Mouse (Mus musculus) urinary bladder, adult 2 months (tissue): ENCODE measurements around the gene Pcid2. TPM values are rescaled to one million over a fixed set of nuclear protein-coding genes. Genes with fewer than 3 reads are reported as not detected.
"Not testable (repeated sequence)": the region's sequence is repeated elsewhere in the genome, so short reads cannot be mapped to it uniquely, and the experiment has no call there.

ENCODE experiments used
- DNase-seq: peaks from one replicate; pipeline ENCODE4 v3.0.0; 2022; ENCODE audit warnings: low spot score
- polyA plus RNA-seq: library from polyadenylated mRNA; depleted of rRNA; stranded (reverse); fragments of >200 nt; gene quantifications from 2 replicates; pipeline ENCODE4 v1.2.3, GENCODE M21; 2012; rRNA removed

Pcid2 gene
- polyA plus RNA-seq, 1 experiment: 24.5 TPM

DNA sequence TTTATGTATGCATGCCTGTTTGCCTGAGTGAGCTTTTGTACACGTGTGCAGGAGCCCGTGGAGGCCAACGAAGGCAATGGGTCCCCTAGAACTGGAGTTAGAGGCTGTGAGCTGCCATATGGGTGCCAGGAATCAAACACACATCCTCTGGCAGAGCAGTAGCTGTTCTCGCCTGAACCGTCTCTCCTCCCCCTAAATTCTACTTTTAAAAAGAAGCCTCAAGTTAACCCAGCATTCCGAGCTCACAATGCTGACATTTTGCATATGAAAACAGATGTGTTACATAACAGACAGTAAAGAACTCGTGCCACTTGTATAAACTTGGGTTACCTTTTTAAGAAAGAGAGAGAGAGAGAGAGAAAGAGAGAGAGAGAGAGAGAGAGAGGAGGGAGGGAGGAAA is 27.7 kb downstream of the Pcid2 start:
- DNase-seq: no peak

GRCm38 (mm10) chr8:13075579-13075978 is 29.7 kb downstream of the Pcid2 start:
- not testable (repeated sequence) for DNase-seq

DNA sequence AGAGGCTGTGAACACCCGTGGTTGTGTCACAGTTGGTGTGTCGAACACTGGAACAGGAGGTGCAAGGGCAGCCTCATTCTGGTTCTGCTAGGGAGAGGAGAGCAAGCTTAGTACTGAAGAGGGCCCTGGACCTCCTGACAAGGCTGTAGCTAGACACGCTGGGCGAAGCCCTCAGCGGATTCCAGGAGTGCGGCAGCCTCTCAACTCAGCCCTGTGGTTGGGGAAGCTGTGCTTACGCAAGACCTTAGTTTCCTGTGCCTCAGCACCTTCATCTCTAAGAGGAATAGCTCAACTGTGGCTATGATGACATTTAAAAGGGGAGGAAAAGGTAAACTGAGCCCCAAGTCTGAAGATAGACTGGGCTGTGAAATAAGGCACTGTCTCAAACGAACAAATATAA is 30.2 kb downstream of the Pcid2 start:
- DNase-seq: no peak

GRCm38 (mm10) chr8:13073255-13073654 is 32.0 kb downstream of the Pcid2 start:
- no peak for DNase-seq

DNA sequence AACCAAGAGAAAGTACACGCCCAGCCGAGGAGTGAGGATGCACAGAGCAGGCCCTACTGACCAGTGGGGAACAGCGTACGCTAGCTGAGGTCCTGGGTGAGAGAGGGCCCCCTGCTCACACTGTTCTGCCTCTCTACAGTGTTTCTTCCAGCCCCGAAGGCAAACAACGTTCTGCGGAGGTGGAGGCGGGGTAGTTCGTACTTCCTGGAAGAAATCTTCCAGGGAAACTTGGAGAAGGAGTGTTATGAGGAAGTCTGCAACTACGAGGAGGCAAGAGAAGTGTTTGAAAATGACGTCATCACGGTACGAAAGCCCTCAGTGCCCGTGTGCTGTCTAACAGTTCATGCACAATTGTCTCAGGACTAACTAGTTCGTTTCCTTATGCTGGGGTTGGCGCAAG is 42.1 kb downstream of the Pcid2 start:
- DNase-seq: no peak

DNA sequence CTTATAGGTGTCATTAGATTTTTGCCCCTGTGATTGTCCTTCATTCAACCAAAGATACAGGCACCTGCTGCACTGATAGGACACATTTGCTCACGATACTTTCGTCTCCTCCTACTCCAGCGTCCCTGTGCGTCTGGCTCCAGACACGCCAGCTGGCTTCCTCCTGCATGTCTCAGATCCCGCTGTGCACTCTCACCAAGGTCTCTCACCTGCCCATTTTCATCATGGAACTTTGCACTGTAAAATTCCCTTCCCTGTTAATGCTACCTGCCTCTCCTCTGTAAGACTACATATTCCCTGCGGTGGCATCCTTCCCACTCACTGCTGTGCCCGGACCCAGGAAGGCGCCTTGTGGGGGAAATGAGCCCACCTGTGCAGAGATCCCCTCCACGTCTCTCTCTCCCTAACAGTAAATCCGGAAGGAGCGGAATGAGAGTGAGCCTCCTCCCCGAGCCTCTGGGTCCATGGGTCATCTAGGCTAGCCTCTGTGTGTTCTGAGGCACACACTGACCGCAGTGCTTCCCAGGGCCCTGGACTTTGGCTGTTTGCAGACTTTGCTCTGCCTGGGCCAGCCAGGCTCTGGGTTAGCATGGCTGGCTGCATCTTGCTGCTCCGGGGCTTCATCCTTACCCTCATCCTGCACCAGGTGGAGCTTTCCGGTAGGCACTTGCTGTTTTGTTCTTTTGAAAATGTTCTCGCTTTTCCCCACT is 44.7 kb downstream of the Pcid2 start, which contains the start of gene Proz:
Gene Proz, plus strand, starts transcription at position 474 of the 710 bp plus-strand sequence.
- DNase-seq: no peak

DNA sequence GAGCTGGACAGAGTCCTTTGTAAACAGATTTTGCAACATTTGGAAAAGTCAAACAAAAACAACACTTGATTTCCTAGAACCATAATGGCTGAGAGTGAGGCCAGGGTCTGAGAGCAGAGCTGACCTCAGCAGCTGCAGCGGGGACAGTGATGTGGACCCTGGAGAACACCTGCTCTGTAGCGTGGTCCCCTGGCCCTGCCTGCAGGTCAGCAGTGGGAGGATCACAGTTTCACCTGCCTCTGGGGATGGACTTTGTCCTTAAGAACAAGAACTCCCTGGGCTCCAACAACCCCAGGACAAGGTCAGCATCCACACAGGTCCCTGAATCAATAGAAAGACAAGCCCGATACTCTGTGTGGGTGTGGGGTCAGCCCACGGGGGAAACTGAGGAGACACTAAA is 47.9 kb downstream of the Pcid2 start:
- no peak for DNase-seq

GRCm38 (mm10) chr8:13050550-13050949 is 54.7 kb downstream of the Pcid2 start:
- DNase-seq: no peak

GRCm38 (mm10) chr8:13047652-13048051 is 57.6 kb downstream of the Pcid2 start:
- no peak for DNase-seq

DNA sequence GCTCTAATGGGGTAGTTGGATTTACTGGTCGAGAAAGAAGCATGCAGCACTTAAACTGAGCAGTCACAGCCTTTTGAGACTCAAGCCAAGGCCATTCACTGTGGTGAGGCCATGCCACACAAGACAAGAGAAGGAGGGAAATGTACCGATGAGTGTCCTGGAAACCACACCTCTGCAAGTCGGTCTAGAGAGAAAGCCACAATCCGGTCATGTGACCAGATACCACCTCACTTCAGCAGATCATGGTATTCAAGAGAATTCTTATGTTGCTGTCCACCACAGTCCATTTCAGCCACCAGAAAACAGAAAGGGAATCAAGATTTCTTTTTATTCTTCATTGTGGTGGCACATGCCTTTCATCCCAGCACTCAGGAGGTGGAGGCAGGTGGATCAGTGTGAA is 63.8 kb downstream of the Pcid2 start:
- no peak for DNase-seq

DNA sequence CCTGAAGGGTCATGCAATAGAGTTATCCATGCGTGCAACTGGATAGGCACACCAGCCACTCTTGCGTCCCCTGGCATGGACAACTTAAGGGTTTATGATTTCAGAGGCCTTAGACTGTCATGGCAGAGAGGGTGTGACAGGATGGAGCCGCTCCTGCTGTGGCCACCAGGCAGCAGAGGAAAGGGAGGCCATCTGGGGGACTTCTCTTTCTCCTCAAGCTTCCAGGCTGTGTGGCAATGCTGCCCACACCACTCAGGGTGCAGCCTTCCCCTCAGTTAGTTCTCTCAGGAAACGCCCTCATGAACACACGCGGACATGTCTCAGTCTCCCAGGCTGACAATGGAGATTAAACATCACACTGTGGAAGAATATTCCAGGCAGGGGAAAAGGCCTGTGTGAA is 66.2 kb downstream of the Pcid2 start:
- no peak for DNase-seq

DNA sequence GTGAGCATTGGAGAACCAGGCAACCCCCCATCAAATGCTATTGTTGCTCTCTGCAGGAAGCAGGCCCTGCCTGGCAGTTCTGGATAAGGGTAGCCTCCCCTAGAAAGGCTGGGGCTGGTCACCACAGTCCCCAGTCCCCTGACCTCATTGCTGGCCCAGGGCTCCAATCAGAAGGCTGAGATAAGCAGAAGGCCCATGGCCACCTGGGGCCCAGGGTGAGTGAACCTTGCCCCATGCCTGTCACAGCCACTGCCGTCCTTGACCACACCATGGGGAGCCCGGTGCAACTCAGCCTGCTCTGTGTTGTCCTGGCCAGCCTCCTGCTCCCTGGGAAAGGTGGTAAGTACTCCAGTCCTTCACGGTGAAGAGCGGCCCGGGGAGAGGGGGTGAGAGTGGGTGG is 67.7 kb downstream of the Pcid2 start:
- no peak for DNase-seq

- no peak for DNase-seq
Observed at GRCm38 (mm10) chr8:13037015-13037414, 68.2 kb downstream of the Pcid2 start, which contains the start of gene F10. F10 (plus strand) TSS chr8:13037308.

DNA sequence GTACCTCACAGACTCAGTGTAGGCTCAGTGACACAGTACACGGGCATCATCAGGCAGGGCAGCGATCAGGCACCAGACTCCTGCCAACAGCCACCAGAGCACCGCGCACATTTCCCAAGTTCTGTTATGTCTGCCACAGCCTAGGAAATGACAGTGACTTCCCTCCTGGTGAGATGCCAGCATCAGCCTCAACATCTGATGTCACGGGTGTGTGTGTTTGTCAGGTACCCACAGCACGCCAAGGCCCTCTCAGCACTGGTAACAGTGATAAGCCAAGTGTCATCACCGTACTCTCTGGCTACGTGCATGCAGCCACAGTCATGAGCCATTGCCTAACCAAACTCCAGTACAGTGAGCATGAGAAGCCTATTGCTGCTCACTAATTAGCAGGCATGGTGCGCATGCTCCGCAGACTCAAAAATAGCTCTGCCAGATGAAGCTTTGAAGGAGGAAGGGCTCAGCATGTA is 68.9 kb downstream of the Pcid2 start:
- DNase-seq: no peak

DNA sequence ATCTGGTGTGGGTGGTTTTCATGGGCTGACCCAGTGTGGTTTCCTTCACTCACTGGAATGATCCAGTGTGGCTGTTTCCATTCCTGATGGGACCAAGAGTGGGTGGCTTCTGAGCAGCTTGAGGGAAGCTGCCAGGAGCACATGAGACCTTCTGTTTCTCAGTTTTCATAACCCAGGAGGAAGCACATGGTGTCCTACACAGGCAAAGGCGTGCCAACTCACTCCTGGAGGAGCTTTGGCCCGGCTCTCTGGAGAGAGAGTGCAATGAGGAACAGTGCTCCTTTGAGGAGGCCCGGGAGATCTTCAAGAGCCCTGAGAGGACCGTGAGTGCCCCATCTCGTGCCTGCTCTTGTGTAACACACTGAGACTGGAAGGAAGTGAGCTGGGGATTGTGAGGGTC is 76.8 kb downstream of the Pcid2 start:
- DNase-seq: no peak

DNA sequence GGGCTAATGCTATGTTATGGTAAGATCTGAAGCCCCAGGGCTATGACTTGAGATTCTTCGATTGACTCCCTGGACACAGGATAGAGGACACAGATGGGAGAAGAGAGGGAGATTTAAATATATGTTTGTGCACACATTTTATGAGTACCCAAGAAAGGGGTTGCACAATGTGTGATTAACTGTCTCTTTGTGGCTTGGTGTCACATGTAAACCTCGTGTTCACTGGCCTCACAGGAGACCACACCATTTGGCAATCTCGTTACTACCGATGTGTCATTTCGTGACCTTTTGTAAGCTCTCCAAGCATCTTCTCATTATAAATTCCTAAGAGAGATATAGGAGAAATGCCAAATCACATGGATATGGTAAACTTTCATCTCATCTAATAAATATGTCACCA is 77.6 kb downstream of the Pcid2 start:
- no peak for DNase-seq

Other genes with a start within 250 kb of the Pcid2 start
- 4.8 and 10.3 TPM in 2 replicates for gene Mcf2l, start 231.7 kb downstream of the Pcid2 start, polyA plus RNA-seq
- gene F7, start 79.4 kb downstream of the Pcid2 start, polyA plus RNA-seq: 0.08 and 0.16 TPM in 2 replicates
- 0.22 and 0.35 TPM in 2 replicates for gene F10, start 68.2 kb downstream of the Pcid2 start, polyA plus RNA-seq
- 0.01 and 0.03 TPM in 2 replicates for gene Proz, start 44.5 kb downstream of the Pcid2 start, polyA plus RNA-seq
- gene Cul4a, start 162 bp upstream of the Pcid2 start, polyA plus RNA-seq: 55.7 and 58.2 TPM in 2 replicates
- 555 and 563 TPM in 2 replicates for gene Lamp1, start 53.7 kb upstream of the Pcid2 start, polyA plus RNA-seq
- 14.2 and 14.9 TPM in 2 replicates for gene Grtp1, start 95.2 kb upstream of the Pcid2 start, polyA plus RNA-seq
- gene Adprhl1, start 148.7 kb upstream of the Pcid2 start, polyA plus RNA-seq: 0.36 and 0.81 TPM in 2 replicates
- gene Dcun1d2, start 182.7 kb upstream of the Pcid2 start, polyA plus RNA-seq: 27.7 and 28.2 TPM in 2 replicates
- 22.1 and 23.8 TPM in 2 replicates for gene Tmco3, start 182.7 kb upstream of the Pcid2 start, polyA plus RNA-seq
- 69.6 and 83.9 TPM in 2 replicates for gene Tfdp1, start 233.3 kb upstream of the Pcid2 start, polyA plus RNA-seq